Mouse (Mus musculus): ENCODE measurements around the gene Acta1. TPM values are rescaled to one million over a fixed set of nuclear protein-coding genes. Genes with fewer than 3 reads are reported as not detected.

Acta1 gene
- polyA plus RNA-seq, 1 experiment, result not detected

- Histone ChIP-seq H3K4me3 (ENCODE audit: insufficient read depth, low read depth, low read length) (no peak overlapping the region), H3K27ac (ENCODE audit: insufficient read depth, low read depth, low read length) (no peak overlapping the region), H3K4me1 (ENCODE audit: control insufficient read depth, insufficient read depth, low read length) (peaks cover 52% of the 10 kb centered on the region)
- WGBS, result 72% methylated on average over 7 of the region's 7 CpGs
- TF ChIP-seq CTCF (IDR thresholded peaks at IDR 0.05; ENCODE audit: insufficient read depth, low read depth, low read length), result no peak
- TF ChIP-seq POLR2A (IDR thresholded peaks at IDR 0.05; ENCODE audit: insufficient read depth, low read depth, low read length), result no peak
Observed at GRCm38 (mm10) chr8:123844341-123844740, 50.2 kb downstream of the Acta1 start.

GRCm38 (mm10) chr8:123842086-123842485 is 52.5 kb downstream of the Acta1 start:
- Histone ChIP-seq H3K27ac (ENCODE audit: insufficient read depth, low read depth, low read length) (no peak overlapping the region), H3K4me1 (ENCODE audit: control insufficient read depth, insufficient read depth, low read length) (peaks cover 37% of the 10 kb centered on the region)

More at GRCm38 (mm10) chr8:123842086-123842485, 52.5 kb downstream of the Acta1 start:
- TF ChIP-seq POLR2A (IDR thresholded peaks at IDR 0.05; ENCODE audit: insufficient read depth, low read depth, low read length) (no peak), CTCF (IDR thresholded peaks at IDR 0.05; ENCODE audit: insufficient read depth, low read depth, low read length) (no peak)
- 64% methylated on average over 12 of the region's 12 CpGs for WGBS
- no peak overlapping the region for H3K4me3 ChIP-seq (ENCODE audit: insufficient read depth, low read depth, low read length)

Other genes with a start within 250 kb of the Acta1 start
- gene Rhou, start 240.8 kb downstream of the Acta1 start, polyA plus RNA-seq (2012; ENCODE audit: insufficient read depth, insufficient read length, low replicate concordance, missing spikeins), result not detected in 2 replicates
- not detected in 2 replicates for gene Rab4a, start 88.8 kb downstream of the Acta1 start, polyA plus RNA-seq (2012; ENCODE audit: insufficient read depth, insufficient read length, low replicate concordance, missing spikeins)
- not detected in 2 replicates for gene Ccsap, start 34.5 kb downstream of the Acta1 start, polyA plus RNA-seq (2012; ENCODE audit: insufficient read depth, insufficient read length, low replicate concordance, missing spikeins)
- gene Nup133, start 54.5 kb upstream of the Acta1 start, polyA plus RNA-seq (2012; ENCODE audit: insufficient read depth, insufficient read length, low replicate concordance, missing spikeins), result not detected in 2 replicates
- gene Abcb10, start 88.4 kb upstream of the Acta1 start, polyA plus RNA-seq (2012; ENCODE audit: insufficient read depth, insufficient read length, low replicate concordance, missing spikeins), result not detected in 2 replicates
- not detected in 2 replicates for gene Taf5l, start 126.6 kb upstream of the Acta1 start, polyA plus RNA-seq (2012; ENCODE audit: insufficient read depth, insufficient read length, low replicate concordance, missing spikeins)
- gene Urb2, start 126.8 kb upstream of the Acta1 start, polyA plus RNA-seq (2012; ENCODE audit: insufficient read depth, insufficient read length, low replicate concordance, missing spikeins), result not detected in 2 replicates